Mouse (Mus musculus) embryonic fibroblast, embryonic 13.5 days (primary cell): Measurements from ENCODE around the gene Pacrg. TPM values are rescaled to one million over a fixed set of nuclear protein-coding genes. Genes with fewer than 3 reads are reported as not detected.

Experiments
- H3K27ac ChIP-seq: 2 replicates; pipeline ENCODE4 v1.5.1; 2012; ENCODE audit warnings: low read length, control low read depth, inconsistent platforms; ENCODE audit not compliant: insufficient read depth
- H3K4me1 ChIP-seq: 2 replicates; pipeline ENCODE4 v1.6.1; 2011; ENCODE audit warnings: low read length; ENCODE audit not compliant: control insufficient read depth, insufficient read depth
- H3K4me3 ChIP-seq: 2 replicates; pipeline ENCODE4 v1.5.1; 2011; ENCODE audit warnings: mild to moderate bottlenecking, control low read depth, low read length; ENCODE audit not compliant: insufficient read depth
- CTCF ChIP-seq: IDR thresholded peaks from 2 replicates; pipeline ENCODE4 v1.5.1; 2011; ENCODE audit warnings: mild to moderate bottlenecking, control low read depth, low read length, moderate library complexity, borderline replicate concordance; ENCODE audit not compliant: insufficient read depth
- POLR2A ChIP-seq: IDR thresholded peaks from 2 replicates; pipeline ENCODE4 v1.6.1; 2011; ENCODE audit warnings: low read depth, mild to moderate bottlenecking, control low read depth, low read length, moderate library complexity
- polyA plus RNA-seq: library from polyadenylated mRNA; stranded (reverse); fragments of >200 nt; gene quantifications from 2 replicates; pipeline ENCODE4 v1.2.4, GENCODE M21; 2011; ENCODE audit warnings: low read depth; ENCODE audit not compliant: missing spikeins, insufficient read length

The Pacrg gene
- polyA plus RNA-seq, 1 experiment = 0.58 TPM

DNA sequence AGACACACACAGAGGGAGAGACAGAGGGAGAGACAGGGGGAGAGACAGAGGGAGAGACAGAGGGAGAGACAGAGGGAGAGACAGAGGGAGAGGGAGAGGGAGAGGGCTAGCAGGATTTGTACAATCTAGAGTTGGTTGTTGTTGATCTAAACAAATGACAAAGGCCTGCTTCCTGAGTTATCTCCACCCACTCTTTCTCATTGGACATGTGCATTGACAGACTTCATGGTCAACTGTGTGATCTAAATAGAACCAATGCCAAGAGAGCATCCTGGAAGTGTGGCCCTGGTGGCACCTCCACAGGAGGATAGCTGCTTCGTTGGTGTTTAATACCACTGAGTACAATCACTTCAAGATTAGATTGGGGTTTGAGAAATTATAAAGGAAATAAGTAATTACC is 359.0 kb downstream of the Pacrg start:
- H3K4me3 ChIP-seq = no peak overlapping the region
- no peak overlapping the region for H3K27ac ChIP-seq
- TF ChIP-seq CTCF (no peak), POLR2A (no peak)
- no peaks in the 10 kb centered on the region for H3K4me1 ChIP-seq

DNA sequence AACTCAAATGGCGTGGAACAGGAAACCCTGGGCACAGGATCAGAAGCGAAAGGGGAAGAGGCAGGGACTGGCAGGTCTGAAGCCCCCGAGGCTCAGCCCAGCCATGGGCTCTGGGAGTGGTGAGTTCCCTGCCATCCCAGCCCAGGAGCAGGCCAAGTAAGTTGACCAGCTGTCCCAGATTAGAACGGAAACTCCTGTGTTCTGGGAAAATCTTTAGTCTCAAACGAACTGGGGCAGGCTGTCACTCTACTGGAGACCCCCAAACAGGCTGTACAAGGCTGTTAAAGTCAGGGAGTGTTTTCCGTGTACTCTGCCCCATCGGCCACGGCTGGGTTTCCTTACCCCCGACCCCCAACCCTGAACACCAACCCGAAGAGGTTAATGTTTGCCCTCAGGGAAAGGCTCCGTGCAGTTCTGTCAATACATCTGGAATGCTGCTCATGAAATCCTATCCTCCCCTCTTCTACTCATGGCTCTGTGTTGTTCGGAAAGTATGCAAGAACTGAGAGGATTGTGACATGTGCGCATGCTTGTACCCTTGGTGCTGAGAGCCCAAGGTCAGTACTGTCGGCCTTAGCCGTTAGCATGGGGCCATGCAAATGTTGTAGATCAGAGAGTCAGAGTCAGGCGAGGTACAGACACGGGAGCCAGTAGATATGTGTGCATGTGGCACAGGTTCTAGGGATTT is 360.9 kb downstream of the Pacrg start:
- Histone ChIP-seq H3K27ac (peak overlapping the region; percentile 36; the same call in 1 of the 2 replicates), H3K4me3 (no peak overlapping the region), H3K4me1 (no peaks in the 10 kb centered on the region)
- TF ChIP-seq POLR2A (no peak), CTCF (no peak)

DNA sequence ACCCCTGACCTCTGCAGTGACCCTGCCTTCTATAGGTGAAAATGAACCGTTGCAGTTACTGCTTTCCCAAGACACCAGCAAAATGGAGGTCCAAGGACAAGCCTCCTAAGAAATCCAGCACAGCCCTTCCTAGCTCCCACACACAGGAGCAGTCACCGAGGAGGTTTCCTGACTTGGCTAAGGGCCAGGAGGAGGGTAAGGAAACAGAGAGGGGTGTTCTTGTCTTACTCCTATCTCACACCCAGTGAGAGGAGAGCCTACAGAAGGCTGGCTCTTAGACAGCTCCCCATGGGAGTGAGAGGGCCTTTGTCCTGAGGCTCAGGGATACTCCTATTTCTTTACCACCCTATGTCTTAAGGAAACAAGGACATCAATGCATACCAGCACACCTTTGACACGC is 361.7 kb downstream of the Pacrg start:
- TF ChIP-seq POLR2A (no peak), CTCF (no peak)
- no peaks in the 10 kb centered on the region for H3K4me1 ChIP-seq
- H3K27ac ChIP-seq = no peak overlapping the region
- H3K4me3 ChIP-seq = no peak overlapping the region

GRCm38 (mm10) chr17:10476807-10477206 is 363.3 kb downstream of the Pacrg start:
- H3K4me1 ChIP-seq = no peaks in the 10 kb centered on the region
- H3K27ac ChIP-seq = no peak overlapping the region
- no peak for TF ChIP-seq CTCF
- TF ChIP-seq POLR2A = no peak
- no peak overlapping the region for H3K4me3 ChIP-seq

GRCm38 (mm10) chr17:10474972-10475371 is 365.1 kb downstream of the Pacrg start:
- TF ChIP-seq CTCF (no peak), POLR2A (no peak)
- Histone ChIP-seq H3K4me3 (no peak overlapping the region), H3K27ac (no peak overlapping the region), H3K4me1 (no peaks in the 10 kb centered on the region)

GRCm38 (mm10) chr17:10473826-10474384 is 366.2 kb downstream of the Pacrg start:
- H3K27ac ChIP-seq = no peak overlapping the region
- H3K4me3 ChIP-seq = no peak overlapping the region
- TF ChIP-seq POLR2A (no peak), CTCF (no peak)
- H3K4me1 ChIP-seq = no peaks in the 10 kb centered on the region

DNA sequence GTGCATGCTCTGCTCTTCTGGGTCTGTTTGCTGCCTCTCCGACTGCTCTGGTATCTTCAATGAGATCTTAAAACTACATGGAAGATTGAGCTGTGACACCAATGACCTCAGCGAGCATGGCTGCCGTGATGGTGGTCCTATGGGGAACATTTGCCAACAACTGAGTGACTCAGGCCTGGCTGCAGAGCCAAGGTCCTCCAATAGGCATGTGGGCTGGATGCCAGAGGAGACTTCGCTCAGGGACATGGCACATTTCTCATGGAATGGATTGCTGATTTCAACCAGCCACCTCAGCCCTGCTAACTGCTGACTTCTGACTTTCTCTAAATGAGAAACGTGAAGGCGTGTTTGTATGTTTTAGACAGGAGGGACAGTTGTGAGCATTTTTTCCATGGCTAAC is 366.9 kb downstream of the Pacrg start:
- no peak overlapping the region for H3K4me3 ChIP-seq
- H3K4me1 ChIP-seq = no peaks in the 10 kb centered on the region
- no peak overlapping the region for H3K27ac ChIP-seq
- no peak for TF ChIP-seq CTCF
- no peak for TF ChIP-seq POLR2A

GRCm38 (mm10) chr17:10469874-10470568 is 370.1 kb downstream of the Pacrg start:
- Histone ChIP-seq H3K4me1 (no peaks in the 10 kb centered on the region), H3K27ac (no peak overlapping the region), H3K4me3 (no peak overlapping the region)
- TF ChIP-seq POLR2A = no peak

- no peak overlapping the region for H3K27ac ChIP-seq
- H3K4me3 ChIP-seq = no peak overlapping the region
- 0 out of 2 replicates have a peak, but pooled peaks cover 4% of the 10 kb centered on the region for H3K4me1 ChIP-seq
- TF ChIP-seq POLR2A (no peak), CTCF (no peak)
These were observed 373.0 kb downstream of the Pacrg start for GRCm38 (mm10) chr17:10467102-10467501.

DNA sequence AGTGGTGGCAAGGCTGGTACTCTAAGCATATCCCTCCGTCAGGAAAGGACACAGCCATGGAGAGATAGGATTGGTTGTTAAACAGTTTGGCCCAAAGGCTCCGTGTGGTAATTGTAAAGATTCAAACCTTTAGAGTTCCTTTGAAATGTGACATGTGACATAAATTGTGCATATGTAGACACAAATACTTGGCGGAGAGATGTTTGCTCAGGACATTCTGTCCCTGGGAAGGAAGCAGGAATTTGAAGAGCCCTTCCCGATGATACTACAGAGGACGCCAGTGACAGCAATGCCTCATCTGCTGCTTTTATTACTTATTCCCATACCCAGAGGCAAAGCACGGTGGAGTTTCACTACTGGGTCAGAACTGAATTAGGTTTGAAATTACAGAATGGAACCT is 374.6 kb downstream of the Pacrg start:
- Histone ChIP-seq H3K4me3 (no peak overlapping the region), H3K4me1 (0 out of 2 replicates have a peak, but pooled peaks cover 4% of the 10 kb centered on the region), H3K27ac (no peak overlapping the region)
- no peak for TF ChIP-seq CTCF
- no peak for TF ChIP-seq POLR2A

- no peak overlapping the region for H3K27ac ChIP-seq
- no peak for TF ChIP-seq CTCF
- TF ChIP-seq POLR2A = no peak
- H3K4me3 ChIP-seq = no peak overlapping the region
- H3K4me1 ChIP-seq = 0 out of 2 replicates have a peak, but pooled peaks cover 4% of the 10 kb centered on the region
These were observed 375.4 kb downstream of the Pacrg start for GRCm38 (mm10) chr17:10464700-10465099.
